In the genomic region with DNA sequence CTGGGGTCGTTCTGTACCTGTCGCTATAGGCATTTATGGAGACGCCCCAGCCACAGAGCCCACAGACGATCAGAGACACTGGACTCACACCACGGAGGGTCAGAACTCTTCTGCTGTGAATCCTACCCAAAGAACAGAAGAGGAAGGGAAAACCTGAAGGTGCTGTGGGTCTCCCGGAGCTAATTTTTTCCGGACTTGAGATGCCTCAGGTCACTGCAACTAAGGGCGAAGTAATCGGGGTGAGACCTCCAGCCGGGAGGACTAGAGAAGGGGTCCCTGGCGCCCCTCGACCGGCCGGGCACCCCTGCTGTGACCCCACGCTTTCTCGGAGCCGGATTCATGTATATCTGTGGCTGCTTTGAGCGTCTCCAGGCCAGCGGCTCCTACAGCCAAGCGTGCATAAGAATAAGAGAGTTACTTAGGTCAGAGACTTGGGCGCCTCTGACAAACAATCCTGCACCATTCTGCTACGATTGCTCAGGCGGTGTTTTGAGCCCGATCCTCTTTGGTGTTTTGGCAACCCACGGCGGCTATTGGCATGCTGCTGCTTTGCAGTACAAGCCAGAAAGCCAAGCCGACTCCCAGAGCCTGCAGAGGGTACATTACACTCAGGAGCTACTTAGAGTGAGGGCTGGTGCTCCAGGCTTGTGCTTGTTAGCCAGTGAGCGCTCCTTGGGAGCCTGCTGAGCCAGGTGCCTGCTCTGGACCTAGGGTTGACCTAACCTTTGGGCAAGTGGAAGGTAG, we compare ENCODE assay signal across 8 mouse cellular contexts. TPM values are rescaled to one million over a fixed set of nuclear protein-coding genes. Genes with fewer than 3 reads are reported as not detected.
DNase-seq lines count a peak whose midpoint lies in the region; ATAC-seq lines count a peak whose summit lies in the region.

No protein-coding gene starts in this region.

- WGBS in intestine, embryonic 16.5 days = 3% methylated on average over 28 of the region's 28 CpGs
- 1% methylated on average over 28 of the region's 28 CpGs for WGBS in midbrain, embryonic 16.5 days

- H3K4me3 ChIP-seq in intestine, embryonic 16.5 days (ENCODE audit: low read length) = peak overlapping the region; percentile 83
- peak overlapping the region; percentile 65 for H3K4me3 ChIP-seq in midbrain, embryonic 16.5 days (ENCODE audit: low read depth, low read length)

- no peak for ATAC-seq in cerebellum, adult (ENCODE audit: insufficient number of reproducible peaks, low FRiP score, low TSS enrichment)
- ATAC-seq in intestine, embryonic 16.5 days = peak; percentile 9; the same call in 1 of the 2 replicates
- ATAC-seq in midbrain, embryonic 16.5 days = peak; percentile 49
- no peak for ATAC-seq in inflammation-experienced regulatory T-cells, adult 6 months

- DNase-seq in cerebellum, adult 11-12 months = peak; percentile 48
- peak; percentile 18 for DNase-seq in thymus, postnatal 14 days
- no peak for DNase-seq in thymus, postnatal 4 days
- no peak for DNase-seq in retina, postnatal 1 day

- no peaks in the 10 kb centered on the region for H3K27me3 ChIP-seq in intestine, embryonic 16.5 days (replicated peaks; ENCODE audit: control insufficient read depth, insufficient read depth, low read length)
- H3K27me3 ChIP-seq in midbrain, embryonic 16.5 days (ENCODE audit: control insufficient read depth, insufficient read depth, low read depth, low read length) = no peaks in the 10 kb centered on the region

- H3K4me1 ChIP-seq in intestine, embryonic 16.5 days (ENCODE audit: control insufficient read depth, insufficient read depth, low read length) = peaks cover 9% of the 10 kb centered on the region
- H3K4me1 ChIP-seq in midbrain, embryonic 16.5 days (ENCODE audit: control insufficient read depth, insufficient read depth, low read length) = peaks cover 23% of the 10 kb centered on the region

- peak overlapping the region; percentile 65 for H3K27ac ChIP-seq in intestine, embryonic 16.5 days (ENCODE audit: low read length)
- no peak overlapping the region for H3K27ac ChIP-seq in midbrain, embryonic 16.5 days (ENCODE audit: low read length)

- H3K36me3 ChIP-seq in intestine, embryonic 16.5 days (ENCODE audit: control insufficient read depth, insufficient read depth, low read length) = 0 out of 2 replicates have a peak, but pooled peaks cover 5% of the 10 kb centered on the region
- 0 out of 2 replicates have a peak, but pooled peaks cover 3% of the 10 kb centered on the region for H3K36me3 ChIP-seq in midbrain, embryonic 16.5 days (ENCODE audit: control insufficient read depth, insufficient read depth, low read length)

- H3K9me3 ChIP-seq in intestine, embryonic 16.5 days (ENCODE audit: control insufficient read depth, low read length) = no peaks in the 10 kb centered on the region
- H3K9me3 ChIP-seq in midbrain, embryonic 16.5 days (replicated peaks; ENCODE audit: control insufficient read depth, low read length, poor library complexity, severe bottlenecking) = no peaks in the 10 kb centered on the region

- peak overlapping the region; percentile 85 for H3K9ac ChIP-seq in intestine, embryonic 16.5 days (ENCODE audit: low read depth, low read length)
- H3K9ac ChIP-seq in midbrain, embryonic 16.5 days (ENCODE audit: low read depth, low read length) = peak overlapping the region; percentile 58

- H3K4me2 ChIP-seq in intestine, embryonic 16.5 days (ENCODE audit: low read depth, low read length) = peak overlapping the region; percentile 95
- peak overlapping the region; percentile 88 for H3K4me2 ChIP-seq in midbrain, embryonic 16.5 days (ENCODE audit: low read length)

RNA-seq across cellular contexts. Expression of a gene that starts 0.6 kb away (rescaled TPM):
- 142 and 150 TPM in 2 replicates for polyA plus RNA-seq in intestine, embryonic 16.5 days (2015; fragmentation: Nextera tagmentation; extraction: Ambion mirVana)
- polyA plus RNA-seq in midbrain, embryonic 16.5 days (2015; fragmentation: Nextera tagmentation; extraction: Ambion mirVana) = 87.9 and 93.2 TPM in 2 replicates
- polyA plus RNA-seq in inflammation-experienced regulatory T-cells, adult 6 months (2017; shearing (Covaris generic)) = 10 to 100 TPM in 2 of 3 experiments, 1 to 10 TPM in 1; 9.8 to 27.2 (median 21.7) TPM

RNA-seq across cellular contexts. Expression of a gene that starts 13.0 kb away (rescaled TPM):
- polyA plus RNA-seq in intestine, embryonic 16.5 days (2015; fragmentation: Nextera tagmentation; extraction: Ambion mirVana) = 18.9 TPM in 2 replicates
- 31.0 and 31.5 TPM in 2 replicates for polyA plus RNA-seq in midbrain, embryonic 16.5 days (2015; fragmentation: Nextera tagmentation; extraction: Ambion mirVana)
- polyA plus RNA-seq in inflammation-experienced regulatory T-cells, adult 6 months (2017; shearing (Covaris generic)) = under 1 TPM in 1 of 3 experiments, not detected in 2; 0.09 TPM

RNA-seq across cellular contexts. Expression of a gene that starts 24.1 kb away (rescaled TPM):
- 0.89 and 1.1 TPM in 2 replicates for polyA plus RNA-seq in intestine, embryonic 16.5 days (2015; fragmentation: Nextera tagmentation; extraction: Ambion mirVana)
- polyA plus RNA-seq in midbrain, embryonic 16.5 days (2015; fragmentation: Nextera tagmentation; extraction: Ambion mirVana) = 0.85 and 1.1 TPM in 2 replicates
- polyA plus RNA-seq in inflammation-experienced regulatory T-cells, adult 6 months (2017; shearing (Covaris generic)) = not detected

RNA-seq across cellular contexts. Expression of a gene that starts 26.9 kb away (rescaled TPM):
- 0.16 and 0.23 TPM in 2 replicates for polyA plus RNA-seq in intestine, embryonic 16.5 days (2015; fragmentation: Nextera tagmentation; extraction: Ambion mirVana)
- polyA plus RNA-seq in midbrain, embryonic 16.5 days (2015; fragmentation: Nextera tagmentation; extraction: Ambion mirVana) = 22.0 and 25.3 TPM in 2 replicates
- under 1 TPM; 0.13 to 0.16 (median 0.13) TPM for polyA plus RNA-seq in inflammation-experienced regulatory T-cells, adult 6 months (2017; shearing (Covaris generic))

RNA-seq across cellular contexts. Expression of a gene that starts 28.7 kb away (rescaled TPM):
- polyA plus RNA-seq in intestine, embryonic 16.5 days (2015; fragmentation: Nextera tagmentation; extraction: Ambion mirVana) = not detected in 2 replicates
- polyA plus RNA-seq in midbrain, embryonic 16.5 days (2015; fragmentation: Nextera tagmentation; extraction: Ambion mirVana) = not detected in 2 replicates
- not detected for polyA plus RNA-seq in inflammation-experienced regulatory T-cells, adult 6 months (2017; shearing (Covaris generic))

Comparison
In these comparisons a context has a peak if more than half of its experiments do, and no peak if none do; other contexts are left out.
1. DNase-seq: peak in cerebellum, adult 11-12 months (single experiment) and thymus, postnatal 14 days (single experiment); none in thymus, postnatal 4 days (single experiment) and retina, postnatal 1 day (single experiment).
2. ATAC-seq: peak in intestine, embryonic 16.5 days (single experiment) and midbrain, embryonic 16.5 days (single experiment); none in cerebellum, adult (single experiment) and inflammation-experienced regulatory T-cells, adult 6 months (single experiment).
3. RNA of a gene that starts 13.0 kb away (polyA plus RNA-seq): 31.0 to 31.5 TPM in midbrain, embryonic 16.5 days and 18.9 TPM in intestine, embryonic 16.5 days; 0.09 TPM in inflammation-experienced regulatory T-cells, adult 6 months; every median in the first group is over 10 times any median in the second.